In the genomic region with DNA sequence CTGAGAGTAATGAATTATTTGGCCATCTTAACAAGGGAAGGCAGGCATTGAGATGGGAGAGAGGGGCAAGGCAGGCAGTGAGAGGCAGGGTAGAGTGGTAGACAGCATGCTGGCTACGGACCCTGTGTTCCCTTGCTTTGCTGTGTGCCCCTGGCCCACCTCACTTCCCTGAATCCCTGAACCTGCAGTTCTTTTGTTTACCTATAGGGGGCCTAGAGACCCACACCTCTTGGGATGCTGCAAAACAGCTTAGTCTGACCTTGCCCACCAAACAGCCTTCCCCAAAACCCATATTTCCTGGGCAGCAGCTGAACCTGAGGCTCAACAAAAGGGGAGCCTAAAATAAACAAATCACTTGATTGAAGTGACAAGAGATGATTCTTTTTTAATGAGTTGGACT, we compare ENCODE assay signal across 9 mouse cellular contexts. TPM values are rescaled to one million over a fixed set of nuclear protein-coding genes. Genes with fewer than 3 reads are reported as not detected.
DNase-seq lines count a peak whose midpoint lies in the region; ATAC-seq and TF ChIP-seq lines count a peak whose summit lies in the region.
"Had no signal": no experiment of that assay in that cellular context is flagged by ENCODE, and none has a peak within 500 bp of the region (broad histone marks: within the 10 kb centered on the region; RNA-seq: fewer than 3 reads in every experiment).

No protein-coding gene starts in this region.

- H3K27me3 ChIP-seq in forebrain, embryonic 13.5 days, result no peaks in the 10 kb centered on the region
- H3K27me3 ChIP-seq in forebrain, embryonic 11.5 days (ENCODE audit: control insufficient read depth, insufficient read depth, low read length), result no peaks in the 10 kb centered on the region
- no peaks in the 10 kb centered on the region for H3K27me3 ChIP-seq in thymus, adult 2 months (ENCODE audit: control insufficient read depth, insufficient read depth, low read length)
- no peaks in the 10 kb centered on the region for H3K27me3 ChIP-seq in limb, embryonic 10.5 days (ENCODE audit: low read depth, poor library complexity, severe bottlenecking)
- no peaks in the 10 kb centered on the region for H3K27me3 ChIP-seq in splenic B cell, adult 2 months (ENCODE audit: control insufficient read depth, insufficient read depth, low read length, poor library complexity, severe bottlenecking)
- H3K27me3 ChIP-seq: heart, embryonic 15.5 days had no signal

- 82% methylated on average over 1 of the region's 1 CpGs for WGBS in forebrain, embryonic 13.5 days
- WGBS in forebrain, embryonic 11.5 days, result 92% methylated on average over 1 of the region's 1 CpGs
- WGBS in thymus, adult 2 months, result 91% methylated on average over 1 of the region's 1 CpGs
- WGBS in limb, embryonic 10.5 days, result 68% methylated on average over 1 of the region's 1 CpGs

- no peaks in the 10 kb centered on the region for H3K9me3 ChIP-seq in forebrain, embryonic 13.5 days (replicated peaks)
- H3K9me3 ChIP-seq in forebrain, embryonic 11.5 days (ENCODE audit: control insufficient read depth, low read length), result no peaks in the 10 kb centered on the region
- no peaks in the 10 kb centered on the region for H3K9me3 ChIP-seq in limb, embryonic 10.5 days (replicated peaks)
- H3K9me3 ChIP-seq: heart, embryonic 15.5 days had no signal

- H3K4me3 ChIP-seq in forebrain, embryonic 13.5 days, result no peak overlapping the region
- H3K4me3 ChIP-seq in forebrain, embryonic 11.5 days (ENCODE audit: low read depth, low read length), result no peak overlapping the region
- no peak overlapping the region for H3K4me3 ChIP-seq in thymus, adult 2 months (ENCODE audit: control insufficient read depth, insufficient read depth, low read length)
- H3K4me3 ChIP-seq in limb, embryonic 10.5 days, result no peak overlapping the region
- H3K4me3 ChIP-seq: heart, embryonic 15.5 days had no signal

- H3K27ac ChIP-seq in forebrain, embryonic 13.5 days, result no peak overlapping the region
- H3K27ac ChIP-seq in forebrain, embryonic 11.5 days (ENCODE audit: low read depth, low read length), result no peak overlapping the region
- no peak overlapping the region for H3K27ac ChIP-seq in thymus, adult 2 months (ENCODE audit: control insufficient read depth, insufficient read depth, low read length)
- no peak overlapping the region for H3K27ac ChIP-seq in limb, embryonic 10.5 days
- H3K27ac ChIP-seq: heart, embryonic 15.5 days had no signal

- ATAC-seq in forebrain, embryonic 13.5 days, result 0 out of 2 replicates have a peak, but pooled peaks have one; percentile 30
- ATAC-seq in forebrain, embryonic 11.5 days (replicated peaks; ENCODE audit: low FRiP score), result no peak

- no peak for DNase-seq in forebrain, embryonic 11.5 days (ENCODE audit: low spot score)
- DNase-seq in thymus, adult 2 months, result peak; percentile 26
- no peak for DNase-seq in thymus, postnatal 36 days
- peak; percentile 38 for DNase-seq in limb, embryonic 10.5 days (ENCODE audit: low spot score)
- DNase-seq in splenic B cell, adult 2 months (ENCODE audit: low read depth, low spot score), result peak; percentile 58
- no peak for DNase-seq in spleen, postnatal 4 days (ENCODE audit: low spot score in 2 of 2)
- DNase-seq in adrenal gland, postnatal 36 days, result no peak

- peaks cover 79% of the 10 kb centered on the region for H3K36me3 ChIP-seq in forebrain, embryonic 13.5 days (ENCODE audit: poor library complexity, severe bottlenecking)
- peaks cover 20% of the 10 kb centered on the region for H3K36me3 ChIP-seq in forebrain, embryonic 11.5 days (ENCODE audit: control insufficient read depth, insufficient read depth, low read length)
- peaks cover 53% of the 10 kb centered on the region for H3K36me3 ChIP-seq in thymus, adult 2 months (ENCODE audit: control insufficient read depth, insufficient read depth, low read length)
- H3K36me3 ChIP-seq in limb, embryonic 10.5 days, result peaks cover 79% of the 10 kb centered on the region
- H3K36me3 ChIP-seq in splenic B cell, adult 2 months (ENCODE audit: control insufficient read depth, insufficient read depth, low read length, poor library complexity, severe bottlenecking), result peaks cover 11% of the 10 kb centered on the region

- TF ChIP-seq CTCF in thymus, adult 2 months (IDR thresholded peaks at IDR 0.05; ENCODE audit: borderline replicate concordance, control insufficient read depth, extremely low read depth, insufficient read depth, low read length, poor library complexity), result peak; percentile 59; the same call in 1 of the 2 replicates

- no peak for TF ChIP-seq POLR2A in thymus, adult 2 months (IDR thresholded peaks at IDR 0.05; ENCODE audit: control insufficient read depth, extremely low read depth, insufficient read depth, low read length, poor library complexity)

- H3K4me2 ChIP-seq in forebrain, embryonic 13.5 days, result no peak overlapping the region
- no peak overlapping the region for H3K4me2 ChIP-seq in forebrain, embryonic 11.5 days (ENCODE audit: low read depth, low read length, severe bottlenecking)
- H3K4me2 ChIP-seq: heart, embryonic 15.5 days had no signal

- H3K4me1 ChIP-seq in forebrain, embryonic 13.5 days, result no peaks in the 10 kb centered on the region
- no peaks in the 10 kb centered on the region for H3K4me1 ChIP-seq in forebrain, embryonic 11.5 days (replicated peaks; ENCODE audit: control insufficient read depth, insufficient read depth, low read length)
- H3K4me1 ChIP-seq in thymus, adult 2 months (replicated peaks; ENCODE audit: control insufficient read depth, insufficient read depth, low read length), result no peaks in the 10 kb centered on the region
- H3K4me1 ChIP-seq in limb, embryonic 10.5 days, result no peaks in the 10 kb centered on the region
- H3K4me1 ChIP-seq: heart, embryonic 15.5 days had no signal

- no peak overlapping the region for H3K9ac ChIP-seq in forebrain, embryonic 13.5 days
- no peak overlapping the region for H3K9ac ChIP-seq in forebrain, embryonic 11.5 days (ENCODE audit: low read length)
- H3K9ac ChIP-seq: heart, embryonic 15.5 days had no signal

RNA-seq across cellular contexts. Expression of a gene that starts 12.1 kb away (rescaled TPM):
- 64.7 and 65.7 TPM in 2 replicates for polyA plus RNA-seq in forebrain, embryonic 13.5 days (2015; fragmentation: Nextera tagmentation; extraction: Ambion mirVana)
- polyA plus RNA-seq in forebrain, embryonic 11.5 days (2014; fragmentation: Nextera tagmentation; extraction: Ambion mirVana), result 38.0 and 49.3 TPM in 2 replicates
- polyA plus RNA-seq in thymus, adult 2 months (2012; rRNA removed), result 7.3 and 8.5 TPM in 2 replicates
- polyA plus RNA-seq in limb, embryonic 10.5 days (2016; fragmentation: Nextera tagmentation; extraction: Ambion mirVana), result 25.4 and 29.8 TPM in 2 replicates
- 10 to 100 TPM in 1 of 2 experiments, 1 to 10 TPM in 1; 9.7 to 10.3 TPM for total RNA-seq in adrenal gland, postnatal 36 days (2021)

RNA-seq across cellular contexts. Expression of a gene that starts 56.5 kb away (rescaled TPM):
- 14.2 and 14.7 TPM in 2 replicates for polyA plus RNA-seq in forebrain, embryonic 13.5 days (2015; fragmentation: Nextera tagmentation; extraction: Ambion mirVana)
- polyA plus RNA-seq in forebrain, embryonic 11.5 days (2014; fragmentation: Nextera tagmentation; extraction: Ambion mirVana), result 15.8 and 16.1 TPM in 2 replicates
- polyA plus RNA-seq in thymus, adult 2 months (2012; rRNA removed), result 47.1 and 53.0 TPM in 2 replicates
- 11.5 and 14.9 TPM in 2 replicates for polyA plus RNA-seq in limb, embryonic 10.5 days (2016; fragmentation: Nextera tagmentation; extraction: Ambion mirVana)
- 10 to 100 TPM; 23.7 to 24.0 TPM for total RNA-seq in adrenal gland, postnatal 36 days (2021)

RNA-seq across cellular contexts. Expression of a gene that starts 56.9 kb away (rescaled TPM):
- polyA plus RNA-seq in forebrain, embryonic 13.5 days (2015; fragmentation: Nextera tagmentation; extraction: Ambion mirVana), result 0.43 and 1.00 TPM in 2 replicates
- polyA plus RNA-seq in forebrain, embryonic 11.5 days (2014; fragmentation: Nextera tagmentation; extraction: Ambion mirVana), result 0.21 and 0.23 TPM in 2 replicates
- polyA plus RNA-seq in thymus, adult 2 months (2012; rRNA removed), result 0.05 TPM in 2 replicates
- 0.10 and 0.14 TPM in 2 replicates for polyA plus RNA-seq in limb, embryonic 10.5 days (2016; fragmentation: Nextera tagmentation; extraction: Ambion mirVana)
- total RNA-seq in adrenal gland, postnatal 36 days (2021), result not detected

Comparison
In these comparisons a context has a peak if more than half of its experiments do, and no peak if none do; other contexts are left out.
1. DNase-seq: peak in thymus, adult 2 months (single experiment), limb, embryonic 10.5 days (single experiment) and splenic B cell, adult 2 months (single experiment); none in forebrain, embryonic 11.5 days (single experiment), thymus, postnatal 36 days (0 of 2), spleen, postnatal 4 days (0 of 2) and adrenal gland, postnatal 36 days (0 of 2).